Mouse (Mus musculus) MN1 (cell line): Measurements from ENCODE around the gene Prrt2.
A peak's percentile ranks its signal among the peaks of the same experiment; 100 is the strongest.

Source experiments
- DNase-seq: peaks from one replicate; pipeline ENCODE4 v3.0.0-alpha.2; 2016; ENCODE audit warnings: low spot score

Gene Prrt2

DNA sequence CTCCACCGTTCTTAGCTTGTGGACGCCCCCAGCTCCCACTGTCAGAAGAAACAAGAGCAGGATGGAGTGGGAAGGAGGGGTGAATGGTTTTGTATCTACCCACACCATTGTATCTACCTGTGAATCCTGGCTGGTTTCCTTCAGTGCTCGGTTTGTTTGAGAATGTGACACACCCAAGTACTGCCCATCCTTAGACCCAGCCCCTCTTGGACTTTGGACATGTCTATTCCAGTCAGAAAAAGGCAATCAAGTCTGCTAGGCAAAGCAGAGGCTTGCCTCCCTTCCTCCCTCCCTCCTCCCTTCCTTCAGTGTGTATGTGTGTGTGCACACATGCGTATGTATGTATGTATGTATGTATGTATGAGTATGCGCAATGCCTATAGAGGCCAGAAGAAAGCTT is 17.4 kb downstream of the Prrt2 start:
- DNase-seq, result no peak

DNA sequence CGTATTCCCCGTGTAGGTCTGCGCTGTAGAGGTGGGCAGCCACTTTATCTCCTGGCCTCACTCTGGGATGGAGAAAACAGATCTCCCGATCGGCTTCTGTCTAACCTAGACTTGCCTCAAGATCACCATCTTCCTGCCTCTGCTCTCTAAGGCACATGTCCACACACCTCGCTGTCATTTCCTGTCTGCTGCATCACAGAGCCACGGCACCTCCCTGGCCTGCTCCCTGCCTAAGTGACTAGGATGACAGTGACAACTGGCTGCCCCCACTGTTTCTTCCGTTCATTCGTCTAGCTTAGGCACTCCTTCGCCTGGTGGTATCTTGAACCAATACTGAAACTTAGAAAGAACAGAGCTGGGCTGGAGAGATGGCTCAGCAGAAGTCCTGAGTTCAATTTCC is 21.4 kb downstream of the Prrt2 start:
- DNase-seq, result no peak

- no peak for DNase-seq
Observed at GRCm38 (mm10) chr7:126996449-126996848, 24.6 kb downstream of the Prrt2 start.

- DNase-seq, result no peak
Observed at GRCm38 (mm10) chr7:126988816-126989215, 32.2 kb downstream of the Prrt2 start.

- DNase-seq, result peak; percentile 63
Observed at GRCm38 (mm10) chr7:126986319-126986718, 34.7 kb downstream of the Prrt2 start.

- DNase-seq, result no peak
Observed at GRCm38 (mm10) chr7:126984667-126985444, 36.2 kb downstream of the Prrt2 start.

- no peak for DNase-seq
Observed at GRCm38 (mm10) chr7:126983113-126983512, 37.9 kb downstream of the Prrt2 start.

DNA sequence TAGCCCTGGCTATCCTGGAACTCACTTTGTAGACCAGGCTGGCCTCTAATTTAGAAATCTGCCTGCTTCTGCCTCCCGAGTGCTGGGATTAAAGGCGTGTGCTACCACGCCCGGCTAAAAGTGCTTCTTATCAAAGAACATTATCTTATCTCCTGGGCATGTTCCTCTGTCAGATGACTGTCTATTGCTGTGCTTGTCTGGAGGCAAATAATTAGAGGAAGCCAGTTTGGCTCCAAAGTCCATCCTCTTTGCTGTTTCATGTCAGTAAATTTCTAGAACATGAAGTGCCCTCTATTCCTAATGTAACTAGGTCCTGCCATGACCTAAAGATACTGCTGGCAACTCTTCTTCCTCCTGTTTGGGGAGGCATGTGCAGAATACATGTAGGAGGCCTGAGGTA is 39.0 kb downstream of the Prrt2 start:
- DNase-seq, result no peak

GRCm38 (mm10) chr7:126981601-126982000 is 39.4 kb downstream of the Prrt2 start:
- DNase-seq, result no peak

DNA sequence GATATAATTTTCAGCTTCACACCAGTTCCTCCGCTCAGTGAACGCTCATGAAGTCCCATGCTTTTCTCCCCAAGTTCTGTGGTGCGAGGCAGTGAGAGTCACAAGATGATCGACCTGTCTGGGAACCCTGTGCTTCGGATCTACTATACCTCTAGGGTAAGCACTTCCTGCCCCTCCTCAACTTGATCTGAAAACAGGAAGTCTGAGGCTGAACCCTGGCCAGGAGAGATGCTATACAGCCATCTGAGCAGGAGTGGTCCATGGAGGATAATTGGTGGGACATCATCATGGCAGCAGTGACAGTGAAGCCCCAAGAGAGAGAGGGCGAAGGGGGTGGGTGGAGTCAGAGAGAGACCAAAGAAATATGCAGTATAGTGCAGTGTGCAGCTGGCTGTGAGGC is 42.2 kb downstream of the Prrt2 start:
- DNase-seq, result no peak

- DNase-seq, result peak; percentile 30
Observed at GRCm38 (mm10) chr7:126976878-126977459, 44.0 kb downstream of the Prrt2 start.

DNA sequence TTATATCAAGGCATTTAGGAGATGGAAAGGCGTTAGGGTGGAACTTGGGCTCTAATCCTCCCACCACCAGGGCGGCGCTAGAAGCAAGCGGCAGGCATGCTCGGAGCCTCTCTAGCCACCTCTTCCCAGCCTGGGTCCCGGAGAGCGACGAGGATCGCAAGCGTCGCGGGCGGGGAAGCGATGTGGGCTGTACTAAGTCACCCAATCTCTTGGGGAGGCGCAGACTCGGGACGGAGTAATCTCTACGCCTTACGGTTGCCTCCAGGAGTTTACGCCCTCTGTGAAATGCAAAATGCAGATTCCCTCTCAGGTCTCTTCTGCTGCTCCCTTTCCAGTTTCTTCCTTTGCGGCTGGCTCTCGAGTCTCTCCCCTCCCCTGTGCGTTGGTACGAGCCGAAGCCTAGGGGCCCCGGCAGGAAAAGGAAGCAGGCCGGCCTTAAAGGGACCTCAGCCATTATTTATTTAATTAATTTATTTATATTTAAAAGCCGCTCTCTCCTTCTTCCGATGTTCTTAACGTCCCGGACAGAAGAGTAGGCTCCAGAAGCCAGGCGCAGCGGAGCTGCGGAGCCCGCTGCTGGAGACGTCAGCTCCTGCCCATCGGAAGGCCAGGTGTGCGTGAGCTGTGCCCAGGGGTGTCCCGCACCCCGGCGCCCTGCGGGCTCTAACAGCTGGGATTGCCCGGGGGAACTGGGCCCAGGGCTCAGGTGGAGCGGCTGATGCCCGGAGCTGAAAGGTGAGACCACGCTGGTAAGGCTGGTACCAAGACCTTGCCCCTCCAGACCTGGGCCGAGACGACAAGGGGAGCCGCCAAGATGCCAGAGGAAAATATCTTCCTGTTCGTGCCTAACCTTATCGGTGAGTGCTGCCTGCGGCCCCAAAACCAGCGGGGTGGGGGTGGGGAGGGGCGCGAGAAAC is 44.8 kb downstream of the Prrt2 start, which contains the start of gene Cdiptos:
Cdiptos (minus strand) TSS at position 149 of the 917 bp plus-strand sequence.
- peak; percentile 97 for DNase-seq

GRCm38 (mm10) chr7:126975893-126975949 is 45.3 kb downstream of the Prrt2 start, which contains the start of gene Cdipt:
TSS of gene Cdipt (plus strand) at chr7:126975914.
- no peak for DNase-seq

- no peak for DNase-seq
Observed at GRCm38 (mm10) chr7:126975493-126975892, 45.5 kb downstream of the Prrt2 start.
